Mouse (Mus musculus): ENCODE data around the gene Rsf1.

Rsf1 gene

GRCm38 (mm10) chr7:97579067-97579975 lies at the start of gene Rsf1, which contains the start of gene Aamdc:
Gene Rsf1, plus strand, starts transcription at chr7:97579889.
Gene Aamdc, minus strand, starts transcription at chr7:97579497.
- peak; percentile 96 to 99 for DNase-seq

GRCm38 (mm10) chr7:97535531-97535930 lies 44.2 kb upstream of the Rsf1 start:
- no peak for DNase-seq

GRCm38 (mm10) chr7:97536571-97536970 lies 43.1 kb upstream of the Rsf1 start:
- DNase-seq, result no peak

- DNase-seq, result peak; percentile 40 to 51
Observed at GRCm38 (mm10) chr7:97546462-97546861, 33.2 kb upstream of the Rsf1 start.

GRCm38 (mm10) chr7:97549301-97549700 lies 30.4 kb upstream of the Rsf1 start:
- no peak for DNase-seq

- no peak for DNase-seq
Observed at GRCm38 (mm10) chr7:97550673-97551072, 29.0 kb upstream of the Rsf1 start.

- no peak for DNase-seq
Observed at GRCm38 (mm10) chr7:97563576-97563975, 16.1 kb upstream of the Rsf1 start.

- DNase-seq, result no peak
Observed at GRCm38 (mm10) chr7:97569372-97569771, 10.3 kb upstream of the Rsf1 start.

GRCm38 (mm10) chr7:97570389-97570788 lies 9.3 kb upstream of the Rsf1 start:
- DNase-seq, result no peak

- peak; percentile 64 to 65 for DNase-seq
Observed at GRCm38 (mm10) chr7:97578361-97579066, 1.2 kb upstream of the Rsf1 start.

- peak; percentile 66 to 69 for DNase-seq
Observed at GRCm38 (mm10) chr7:97579976-97580842, 520 bp downstream of the Rsf1 start.

GRCm38 (mm10) chr7:97580843-97581214 lies 1.1 kb downstream of the Rsf1 start:
- DNase-seq, result peak; percentile 84 to 86

- DNase-seq, result no peak
Observed at GRCm38 (mm10) chr7:97588506-97588905, 8.8 kb downstream of the Rsf1 start.

- DNase-seq, result no peak
Observed at GRCm38 (mm10) chr7:97590488-97590887, 10.8 kb downstream of the Rsf1 start.

- no peak for DNase-seq
Observed at GRCm38 (mm10) chr7:97591336-97591735, 11.6 kb downstream of the Rsf1 start.

- no peak for DNase-seq
Observed at GRCm38 (mm10) chr7:97592396-97592795, 12.7 kb downstream of the Rsf1 start.

- DNase-seq, result no peak
Observed at GRCm38 (mm10) chr7:97593535-97593934, 13.8 kb downstream of the Rsf1 start.

- DNase-seq, result no peak
Observed at GRCm38 (mm10) chr7:97598548-97598947, 18.9 kb downstream of the Rsf1 start.

- no peak for DNase-seq
Observed at GRCm38 (mm10) chr7:97621346-97621745, 41.7 kb downstream of the Rsf1 start.

- no peak for DNase-seq
Observed at GRCm38 (mm10) chr7:97622676-97623075, 43.0 kb downstream of the Rsf1 start.

GRCm38 (mm10) chr7:97623402-97623801 lies 43.7 kb downstream of the Rsf1 start:
- DNase-seq, result no peak

GRCm38 (mm10) chr7:97629351-97629750 lies 49.7 kb downstream of the Rsf1 start:
- DNase-seq, result peak; percentile 3 to 30

GRCm38 (mm10) chr7:97631290-97631689 lies 51.6 kb downstream of the Rsf1 start:
- DNase-seq, result no peak
